Comparison of ENCODE assay signal across 12 mouse cellular contexts in genomic region chr11:78509148-78509547, GRCm38 (mm10). TPM values are rescaled to one million over a fixed set of nuclear protein-coding genes. Genes with fewer than 3 reads are reported as not detected.
DNase-seq lines count a peak whose midpoint lies in the region; TF ChIP-seq lines count a peak whose summit lies in the region.
"Had no signal": no experiment of that assay in that cellular context is flagged by ENCODE, and none has a peak within 500 bp of the region (broad histone marks: within the 10 kb centered on the region; RNA-seq: fewer than 3 reads in every experiment).

No protein-coding gene starts in this region.

- H3K4me1 ChIP-seq in E14TG2a.4 (replicated peaks; ENCODE audit: low read depth, low read length), result peaks cover 34% of the 10 kb centered on the region
- peaks cover 5% of the 10 kb centered on the region for H3K4me1 ChIP-seq in embryonic fibroblast, embryonic 13.5 days (ENCODE audit: control insufficient read depth, insufficient read depth, low read length)

- intact Hi-C loops in left cerebral cortex, postnatal 4 days (cut with DNase I), result no loop called here
- intact Hi-C loops in left cerebral cortex, postnatal 25 days (cut with DNase I), result no loop called here

- TF ChIP-seq POLR2A in embryonic fibroblast, embryonic 13.5 days (IDR thresholded peaks at IDR 0.05; ENCODE audit: low read depth, low read length), result no peak

- TF ChIP-seq CTCF in E14TG2a.4 (conservative IDR thresholded peaks at IDR 0.05; ENCODE audit: low read length), result peak; percentile 31; the same call in 1 of the 2 replicates
- peak; percentile 20; the same call in 1 of the 2 replicates for TF ChIP-seq CTCF in embryonic fibroblast, embryonic 13.5 days (IDR thresholded peaks at IDR 0.05; ENCODE audit: borderline replicate concordance, insufficient read depth, low read length)

- peak; percentile 44 for DNase-seq in cerebellum, adult 9-10 months
- DNase-seq in cerebellum, postnatal 36 days, result no peak
- DNase-seq in left cerebral cortex, postnatal 4 days, result peak; percentile 54
- DNase-seq in left cerebral cortex, postnatal 25 days (ENCODE audit: low spot score in 2 of 2), result no peak
- no peak for DNase-seq in urinary bladder, postnatal 4 days (ENCODE audit: low spot score in 2 of 2)
- no peak for DNase-seq in right cerebral cortex, adult 18-20 months

- no peak overlapping the region for H3K4me3 ChIP-seq in E14TG2a.4 (replicated peaks; ENCODE audit: low read length)
- no peak overlapping the region for H3K4me3 ChIP-seq in embryonic fibroblast, embryonic 13.5 days (ENCODE audit: insufficient read depth, low read length)
- H3K4me3 ChIP-seq: intestine, embryonic 15.5 days; megakaryocyte, embryonic 14.5 days had no signal

- no peaks in the 10 kb centered on the region for H3K27me3 ChIP-seq in E14TG2a.4 (ENCODE audit: insufficient read depth, low read length)
- H3K27me3 ChIP-seq: intestine, embryonic 15.5 days; megakaryocyte, embryonic 14.5 days had no signal

- H3K36me3 ChIP-seq in E14TG2a.4 (ENCODE audit: insufficient read depth, low read length), result peaks cover 73% of the 10 kb centered on the region

- no peak overlapping the region for H3K27ac ChIP-seq in embryonic fibroblast, embryonic 13.5 days (ENCODE audit: insufficient read depth, low read length)
- H3K27ac ChIP-seq: intestine, embryonic 15.5 days had no signal

- H3K9me3 ChIP-seq in E14TG2a.4 (ENCODE audit: low read length), result no peaks in the 10 kb centered on the region
- H3K9me3 ChIP-seq: G1E; intestine, embryonic 15.5 days; megakaryocyte, embryonic 14.5 days had no signal

RNA-seq across cellular contexts. Expression of gene Tmem199, which starts 2.8 kb away (rescaled TPM):
- total RNA-seq in left cerebral cortex, postnatal 4 days (2021), result 10 to 100 TPM; 35.6 to 35.7 TPM
- 10 to 100 TPM; 38.8 to 45.1 TPM for total RNA-seq in left cerebral cortex, postnatal 25 days (2021)
- polyA plus RNA-seq in embryonic fibroblast, embryonic 13.5 days (2011; ENCODE audit: insufficient read length, low read depth, missing spikeins), result 16.6 and 19.5 TPM in 2 replicates

RNA-seq across cellular contexts. Expression of gene Poldip2, which starts 2.8 kb away (rescaled TPM):
- total RNA-seq in left cerebral cortex, postnatal 4 days (2021), result 100 to 1,000 TPM; 113 to 118 TPM
- 100 to 1,000 TPM; 104 to 115 TPM for total RNA-seq in left cerebral cortex, postnatal 25 days (2021)
- 61.9 and 68.9 TPM in 2 replicates for polyA plus RNA-seq in embryonic fibroblast, embryonic 13.5 days (2011; ENCODE audit: insufficient read length, low read depth, missing spikeins)

RNA-seq across cellular contexts. Expression of gene Sebox, which starts 5.9 kb away (rescaled TPM):
- under 1 TPM; 0.26 to 0.30 TPM for total RNA-seq in left cerebral cortex, postnatal 4 days (2021)
- total RNA-seq in left cerebral cortex, postnatal 25 days (2021), result 1 to 10 TPM in 1 of 2 experiments, under 1 TPM in 1; 0.98 to 1.2 TPM
- not detected in 2 replicates for polyA plus RNA-seq in embryonic fibroblast, embryonic 13.5 days (2011; ENCODE audit: insufficient read length, low read depth, missing spikeins)
- total RNA-seq: G1E had no signal
- polyA plus RNA-seq: G1E; intestine, embryonic 15.5 days; stomach, embryonic 14.5 days had no signal

RNA-seq across cellular contexts. Expression of gene Vtn, which starts 10.3 kb away (rescaled TPM):
- 10 to 100 TPM; 60.0 to 67.3 TPM for total RNA-seq in left cerebral cortex, postnatal 4 days (2021)
- 10 to 100 TPM; 71.6 to 75.3 TPM for total RNA-seq in left cerebral cortex, postnatal 25 days (2021)
- not detected in 2 replicates for polyA plus RNA-seq in embryonic fibroblast, embryonic 13.5 days (2011; ENCODE audit: insufficient read length, low read depth, missing spikeins)
- total RNA-seq: G1E had no signal
- polyA plus RNA-seq: G1E had no signal

RNA-seq across cellular contexts. Expression of gene Sarm1, which starts 11.6 kb away (rescaled TPM):
- 10 to 100 TPM; 69.3 to 71.4 TPM for total RNA-seq in left cerebral cortex, postnatal 4 days (2021)
- total RNA-seq in left cerebral cortex, postnatal 25 days (2021), result 10 to 100 TPM; 34.3 to 36.5 TPM
- polyA plus RNA-seq in embryonic fibroblast, embryonic 13.5 days (2011; ENCODE audit: insufficient read length, low read depth, missing spikeins), result 0.33 and 0.97 TPM in 2 replicates
- polyA plus RNA-seq: G1E had no signal

Comparison
In these comparisons a context has a peak if more than half of its experiments do, and no peak if none do; other contexts are left out.
1. DNase-seq: peak in cerebellum, adult 9-10 months (single experiment) and left cerebral cortex, postnatal 4 days (single experiment); none in cerebellum, postnatal 36 days (0 of 2), left cerebral cortex, postnatal 25 days (0 of 2), urinary bladder, postnatal 4 days (0 of 2) and right cerebral cortex, adult 18-20 months (single experiment).